In the genomic region with DNA sequence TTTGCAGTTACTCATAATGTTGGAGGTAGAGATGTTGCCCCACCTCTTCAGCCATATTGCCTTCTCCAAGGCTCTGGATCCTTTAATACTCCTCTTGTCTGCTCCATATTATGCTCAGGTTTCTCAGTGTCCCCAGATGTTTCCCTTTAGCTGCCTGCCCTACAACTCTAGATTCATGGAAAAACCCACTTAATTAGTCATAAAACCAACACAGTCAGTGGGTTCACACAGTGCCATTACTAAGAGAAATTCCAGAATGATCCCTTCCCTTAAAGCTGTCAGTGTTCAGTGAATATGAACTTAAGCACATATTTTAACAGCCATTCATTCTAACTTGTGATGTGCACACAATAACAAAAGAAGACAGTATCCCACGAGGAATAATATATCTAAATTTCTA, we compare ENCODE assay signal across 26 mouse cellular contexts.
A peak's percentile ranks its signal among the peaks of the same experiment; 100 is the strongest.
DNase-seq lines count a peak whose midpoint lies in the region; ATAC-seq and TF ChIP-seq lines count a peak whose summit lies in the region.
"Had no signal": no experiment of that assay in that cellular context is flagged by ENCODE, and none has a peak within 500 bp of the region (broad histone marks: within the 10 kb centered on the region; RNA-seq: fewer than 3 reads in every experiment).

No protein-coding gene starts in this region.

- CTCF ChIA-PET in Patski (lab: Charles Lee) = interaction anchor here (2.5 kb wide), 1 partner anchor 11 kb away, joined by 8 read pairs; no protein-coding TSS in a partner anchor

- POLR2A ChIA-PET in Patski (lab: Charles Lee) = no interaction called here

- no peak for ATAC-seq in midbrain, embryonic 11.5 days (ENCODE audit: low FRiP score)
- no peak for ATAC-seq in midbrain, postnatal 0 days (ENCODE audit: low FRiP score)
- ATAC-seq in Patski = peak; percentile 87
- ATAC-seq in megakaryocyte-erythroid progenitor cell, adult 5-6 weeks (replicated peaks; ENCODE audit: low FRiP score, low TSS enrichment, poor library complexity, severe bottlenecking) = no peak
- ATAC-seq: CD4-positive, CD25-positive, alpha-beta regulatory T cell, adult 4 months; forebrain, embryonic 13.5 days; forebrain, embryonic 15.5 days; forebrain, postnatal 0 days had no signal

- H3K27ac ChIP-seq in midbrain, embryonic 11.5 days (ENCODE audit: low read depth, low read length) = no peak overlapping the region
- no peak overlapping the region for H3K27ac ChIP-seq in midbrain, postnatal 0 days (ENCODE audit: low read depth, low read length)
- H3K27ac ChIP-seq: embryonic facial prominence, embryonic 13.5 days; embryonic facial prominence, embryonic 15.5 days; forebrain, embryonic 13.5 days; forebrain, embryonic 15.5 days had no signal

- no peaks in the 10 kb centered on the region for H3K36me3 ChIP-seq in midbrain, embryonic 11.5 days (ENCODE audit: control insufficient read depth, insufficient read depth, low read length)
- no peaks in the 10 kb centered on the region for H3K36me3 ChIP-seq in midbrain, postnatal 0 days (ENCODE audit: insufficient read depth, low read length)
- H3K36me3 ChIP-seq: embryonic facial prominence, embryonic 15.5 days; forebrain, embryonic 15.5 days; G1E had no signal

- peaks cover 7% of the 10 kb centered on the region; the same call in 1 of the 2 replicates for H3K4me1 ChIP-seq in midbrain, embryonic 11.5 days (ENCODE audit: control insufficient read depth, insufficient read depth, low read length)
- H3K4me1 ChIP-seq in midbrain, postnatal 0 days (ENCODE audit: insufficient read depth, low read length) = no peaks in the 10 kb centered on the region; the same call in 1 of the 2 replicates
- H3K4me1 ChIP-seq: embryonic facial prominence, embryonic 13.5 days; embryonic facial prominence, embryonic 15.5 days; forebrain, embryonic 15.5 days had no signal

- no peak for TF ChIP-seq CTCF in midbrain, postnatal 0 days (IDR thresholded peaks at IDR 0.05)
- no peak for TF ChIP-seq CTCF in Patski (IDR thresholded peaks at IDR 0.05)

- 87% methylated on average over 1 of the region's 1 CpGs for WGBS in midbrain, embryonic 11.5 days
- 77% methylated on average over 1 of the region's 1 CpGs for WGBS in midbrain, postnatal 0 days

- H3K9me3 ChIP-seq in midbrain, embryonic 11.5 days (ENCODE audit: control insufficient read depth, low read length) = no peaks in the 10 kb centered on the region
- H3K9me3 ChIP-seq in midbrain, postnatal 0 days (ENCODE audit: low read length) = no peaks in the 10 kb centered on the region
- H3K9me3 ChIP-seq: embryonic facial prominence, embryonic 13.5 days; embryonic facial prominence, embryonic 15.5 days; forebrain, embryonic 13.5 days; forebrain, embryonic 15.5 days; G1E had no signal

- no peak overlapping the region for H3K4me2 ChIP-seq in midbrain, embryonic 11.5 days
- no peak overlapping the region for H3K4me2 ChIP-seq in midbrain, postnatal 0 days (ENCODE audit: low read depth, low read length, poor library complexity, severe bottlenecking)
- H3K4me2 ChIP-seq: embryonic facial prominence, embryonic 13.5 days; embryonic facial prominence, embryonic 15.5 days; forebrain, embryonic 13.5 days; forebrain, embryonic 15.5 days had no signal

- H3K27me3 ChIP-seq in midbrain, embryonic 11.5 days (ENCODE audit: control insufficient read depth, insufficient read depth, low read length) = no peaks in the 10 kb centered on the region
- no peaks in the 10 kb centered on the region for H3K27me3 ChIP-seq in midbrain, postnatal 0 days (ENCODE audit: insufficient read depth, low read length)
- no peaks in the 10 kb centered on the region for H3K27me3 ChIP-seq in Patski
- H3K27me3 ChIP-seq: CH12.LX; embryonic facial prominence, embryonic 13.5 days; embryonic facial prominence, embryonic 15.5 days; forebrain, embryonic 13.5 days; forebrain, embryonic 15.5 days had no signal

- H3K9ac ChIP-seq in midbrain, embryonic 11.5 days (ENCODE audit: low read length) = no peak overlapping the region
- H3K9ac ChIP-seq in midbrain, postnatal 0 days (replicated peaks; ENCODE audit: low read length, poor library complexity, severe bottlenecking) = no peak overlapping the region
- H3K9ac ChIP-seq: embryonic facial prominence, embryonic 13.5 days; embryonic facial prominence, embryonic 15.5 days; forebrain, embryonic 13.5 days; forebrain, embryonic 15.5 days; forebrain, postnatal 0 days had no signal

- DNase-seq in midbrain, embryonic 11.5 days (ENCODE audit: low spot score, missing footprints) = peak; percentile 51
- DNase-seq in midbrain, postnatal 0 days (ENCODE audit: low spot score) = no peak
- peak; percentile 17 for DNase-seq in Patski (ENCODE audit: low read depth, low spot score)
- DNase-seq in forelimb bud, embryonic 11.5 days (ENCODE audit: low read depth, low spot score) = peak; percentile 56
- no peak for DNase-seq in heart, adult 11 months
- DNase-seq: adrenal gland, adult 2 months; adrenal gland, postnatal 10 days; adrenal gland, postnatal 25 days; B cell, adult 2 months; cerebellum, adult 11 months; cerebellum, adult 18-20 months; cerebellum, adult 8-10 months; cerebellum, adult 9-11 months; cerebellum, postnatal 14 days; cerebellum, postnatal 36 days; embryo, embryonic 11 days; forebrain, postnatal 0 days had no signal

- H3K4me3 ChIP-seq in midbrain, embryonic 11.5 days (ENCODE audit: low read depth, low read length) = no peak overlapping the region
- no peak overlapping the region for H3K4me3 ChIP-seq in midbrain, postnatal 0 days (ENCODE audit: low read depth, low read length)
- H3K4me3 ChIP-seq: embryonic facial prominence, embryonic 13.5 days; embryonic facial prominence, embryonic 15.5 days; erythroblast, embryonic 14.5 days; forebrain, embryonic 13.5 days; forebrain, embryonic 15.5 days had no signal

- in situ Hi-C loops in Patski (cut with MboI; ENCODE audit: low pct_unique_long_range_greater_than_20kb) = no loop called here

Comparison
In these comparisons a context has a peak if more than half of its experiments do, and no peak if none do; other contexts are left out.
1. DNase-seq: peak in midbrain, embryonic 11.5 days (single experiment), Patski (single experiment) and forelimb bud, embryonic 11.5 days (single experiment); none in midbrain, postnatal 0 days (single experiment) and heart, adult 11 months (single experiment).